Comparison of ENCODE assay signal across 8 mouse cellular contexts in the genomic region with DNA sequence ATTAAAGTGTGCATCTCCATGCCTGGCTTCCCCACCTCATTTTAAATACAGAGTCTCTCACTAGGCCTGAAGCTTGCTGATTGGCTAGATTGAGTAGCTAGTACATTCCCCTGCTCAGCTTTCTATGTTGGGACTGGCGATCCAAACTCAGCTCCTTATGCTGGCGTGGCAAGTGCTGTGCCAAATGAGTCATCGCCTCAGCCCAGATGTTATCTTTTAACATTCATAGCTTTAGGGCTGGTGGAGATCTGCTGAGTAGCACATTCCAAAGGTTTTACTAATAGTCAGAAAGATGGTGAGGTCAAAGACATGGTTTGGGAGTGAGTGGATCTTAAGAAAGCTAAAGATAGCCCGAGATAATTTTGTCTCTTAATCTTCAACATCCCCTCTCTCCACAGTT. TPM values are rescaled to one million over a fixed set of nuclear protein-coding genes. Genes with fewer than 3 reads are reported as not detected.
DNase-seq lines count a peak whose midpoint lies in the region; ATAC-seq and TF ChIP-seq lines count a peak whose summit lies in the region.

No protein-coding gene starts in this region.

- no peak overlapping the region for H3K9ac ChIP-seq in heart, embryonic 15.5 days
- no peak overlapping the region for H3K9ac ChIP-seq in lung, embryonic 16.5 days (ENCODE audit: low read length)

- no peaks in the 10 kb centered on the region for H3K4me1 ChIP-seq in G1E (ENCODE audit: insufficient read depth, low read depth, low read length)
- H3K4me1 ChIP-seq in bone marrow macrophage, adult 2 months (ENCODE audit: control insufficient read depth, insufficient read depth, low read length), result peaks cover 13% of the 10 kb centered on the region
- peaks cover 15% of the 10 kb centered on the region for H3K4me1 ChIP-seq in heart, embryonic 15.5 days (replicated peaks)
- H3K4me1 ChIP-seq in lung, embryonic 16.5 days (replicated peaks; ENCODE audit: control insufficient read depth, insufficient read depth, low read length), result peaks cover 6% of the 10 kb centered on the region; the same call in 1 of the 2 replicates

- peaks cover 27% of the 10 kb centered on the region for H3K27me3 ChIP-seq in G1E (ENCODE audit: insufficient read depth, low read length)
- no peaks in the 10 kb centered on the region for H3K27me3 ChIP-seq in heart, embryonic 15.5 days
- no peaks in the 10 kb centered on the region for H3K27me3 ChIP-seq in lung, embryonic 16.5 days (ENCODE audit: control insufficient read depth, insufficient read depth, low read depth, low read length)

- no peak overlapping the region for H3K4me3 ChIP-seq in G1E (ENCODE audit: low read depth, low read length)
- H3K4me3 ChIP-seq in bone marrow macrophage, adult 2 months (ENCODE audit: insufficient read depth, low read length), result no peak overlapping the region
- no peak overlapping the region for H3K4me3 ChIP-seq in heart, embryonic 15.5 days
- no peak overlapping the region for H3K4me3 ChIP-seq in lung, embryonic 16.5 days (ENCODE audit: low read length)

- H3K36me3 ChIP-seq in G1E (replicated peaks), result no peaks in the 10 kb centered on the region
- H3K36me3 ChIP-seq in heart, embryonic 15.5 days, result peaks cover 3% of the 10 kb centered on the region; the same call in 1 of the 2 replicates
- no peaks in the 10 kb centered on the region for H3K36me3 ChIP-seq in lung, embryonic 16.5 days (ENCODE audit: control insufficient read depth, insufficient read depth, low read length)

- TF ChIP-seq CTCF in G1E (IDR thresholded peaks at IDR 0.05; ENCODE audit: low read depth, low read length), result no peak
- no peak for TF ChIP-seq CTCF in bone marrow macrophage, adult 2 months (IDR thresholded peaks at IDR 0.05; ENCODE audit: low read depth, low read length)

- DNase-seq in G1E (ENCODE audit: low spot score), result no peak
- no peak for DNase-seq in thymus, postnatal 4 days
- DNase-seq in thymus, postnatal 14 days, result no peak
- DNase-seq in cerebellum, adult 9-10 months, result no peak

- 13% methylated on average over 4 of the region's 4 CpGs for WGBS in heart, embryonic 15.5 days
- 12% methylated on average over 4 of the region's 4 CpGs for WGBS in lung, embryonic 16.5 days

- no peak for TF ChIP-seq POLR2A in bone marrow macrophage, adult 2 months (IDR thresholded peaks at IDR 0.05; ENCODE audit: borderline replicate concordance, low read depth, low read length)

- ATAC-seq in G1E (ENCODE audit: extremely low read depth, insufficient number of reproducible peaks, low FRiP score, poor library complexity, severe bottlenecking), result peak; percentile 66
- ATAC-seq in heart, embryonic 15.5 days (replicated peaks; ENCODE audit: insufficient number of reproducible peaks, insufficient read depth, low FRiP score, low read depth), result peak; percentile 69
- peak; percentile 94 for ATAC-seq in lung, embryonic 16.5 days (ENCODE audit: low read depth)
- ATAC-seq in erythroblast, adult 5-6 weeks (replicated peaks; ENCODE audit: low FRiP score, poor library complexity, severe bottlenecking), result no peak

- H3K27ac ChIP-seq in bone marrow macrophage, adult 2 months (ENCODE audit: insufficient read depth, low read depth, low read length), result peak overlapping the region; percentile 66
- peak overlapping the region; percentile 32 for H3K27ac ChIP-seq in heart, embryonic 15.5 days
- peak overlapping the region; percentile 59; the same call in 1 of the 2 replicates for H3K27ac ChIP-seq in lung, embryonic 16.5 days (ENCODE audit: low read length)

- H3K4me2 ChIP-seq in heart, embryonic 15.5 days, result no peak overlapping the region
- H3K4me2 ChIP-seq in lung, embryonic 16.5 days (ENCODE audit: low read depth, low read length), result no peak overlapping the region

- H3K9me3 ChIP-seq in G1E (replicated peaks), result no peaks in the 10 kb centered on the region
- no peaks in the 10 kb centered on the region for H3K9me3 ChIP-seq in heart, embryonic 15.5 days (replicated peaks)
- H3K9me3 ChIP-seq in lung, embryonic 16.5 days (ENCODE audit: control insufficient read depth, low read length), result no peaks in the 10 kb centered on the region

RNA-seq across cellular contexts. Expression of gene Ccdc80, which starts 17.3 kb away (rescaled TPM):
- total RNA-seq in G1E (2014; fragmentation: Nextera tagmentation) (not detected in 2 replicates), G1E (2017) (0.11 and 0.12 TPM in 2 replicates)
- polyA plus RNA-seq in G1E (2012), result not detected in 2 replicates
- 1.5 and 1.6 TPM in 2 replicates for polyA plus RNA-seq in bone marrow macrophage, adult 2 months (2012; ENCODE audit: insufficient read depth, insufficient read length, missing spikeins)
- polyA plus RNA-seq in heart, embryonic 15.5 days (2015; fragmentation: Nextera tagmentation; extraction: Ambion mirVana), result 110 and 113 TPM in 2 replicates
- polyA plus RNA-seq in lung, embryonic 16.5 days (2015; fragmentation: Nextera tagmentation; extraction: Ambion mirVana), result 66.5 and 76.3 TPM in 2 replicates
- 1.3 TPM in 1 of 2 replicates, not detected in the other for total RNA-seq in erythroblast, adult 5-6 weeks (2015; ENCODE audit: low replicate concordance)
- total RNA-seq in erythroblast, adult 5-6 weeks (2017; ENCODE audit: low replicate concordance), result not detected in 2 replicates

RNA-seq across cellular contexts. Expression of gene Slc35a5, which starts 48.0 kb away (rescaled TPM):
- 10.6 and 11.5 TPM in 2 replicates for total RNA-seq in G1E (2014; fragmentation: Nextera tagmentation)
- total RNA-seq in G1E (2017), result 14.1 and 21.9 TPM in 2 replicates
- polyA plus RNA-seq in G1E (2012), result 0.04 and 0.22 TPM in 2 replicates
- 61.8 and 65.1 TPM in 2 replicates for polyA plus RNA-seq in bone marrow macrophage, adult 2 months (2012; ENCODE audit: insufficient read depth, insufficient read length, missing spikeins)
- 12.7 and 15.3 TPM in 2 replicates for polyA plus RNA-seq in heart, embryonic 15.5 days (2015; fragmentation: Nextera tagmentation; extraction: Ambion mirVana)
- 21.1 and 21.6 TPM in 2 replicates for polyA plus RNA-seq in lung, embryonic 16.5 days (2015; fragmentation: Nextera tagmentation; extraction: Ambion mirVana)
- total RNA-seq in erythroblast, adult 5-6 weeks (2015; ENCODE audit: low replicate concordance), result 3.5 and 6.5 TPM in 2 replicates
- total RNA-seq in erythroblast, adult 5-6 weeks (2017; ENCODE audit: low replicate concordance), result 8.5 and 11.4 TPM in 2 replicates

RNA-seq across cellular contexts. Expression of gene Atg3, which starts 48.1 kb away (rescaled TPM):
- total RNA-seq in G1E (2014; fragmentation: Nextera tagmentation), result 55.5 and 61.7 TPM in 2 replicates
- total RNA-seq in G1E (2017), result 43.3 and 49.7 TPM in 2 replicates
- 12.3 and 12.6 TPM in 2 replicates for polyA plus RNA-seq in G1E (2012)
- 52.2 and 53.3 TPM in 2 replicates for polyA plus RNA-seq in bone marrow macrophage, adult 2 months (2012; ENCODE audit: insufficient read depth, insufficient read length, missing spikeins)
- 29.3 and 33.1 TPM in 2 replicates for polyA plus RNA-seq in heart, embryonic 15.5 days (2015; fragmentation: Nextera tagmentation; extraction: Ambion mirVana)
- polyA plus RNA-seq in lung, embryonic 16.5 days (2015; fragmentation: Nextera tagmentation; extraction: Ambion mirVana), result 30.8 and 33.3 TPM in 2 replicates
- total RNA-seq in erythroblast, adult 5-6 weeks (2015; ENCODE audit: low replicate concordance), result 21.9 and 29.9 TPM in 2 replicates
- 16.4 and 18.0 TPM in 2 replicates for total RNA-seq in erythroblast, adult 5-6 weeks (2017; ENCODE audit: low replicate concordance)

Comparison
In these comparisons a context has a peak if more than half of its experiments do, and no peak if none do; other contexts are left out.
1. RNA of gene Ccdc80, which starts 17.3 kb away (polyA plus RNA-seq): 110 to 113 TPM in heart, embryonic 15.5 days and 66.5 to 76.3 TPM in lung, embryonic 16.5 days; 1.5 to 1.6 TPM in bone marrow macrophage, adult 2 months and not detected in G1E; every median in the first group is over 10 times any median in the second.
2. RNA of gene Slc35a5, which starts 48.0 kb away (polyA plus RNA-seq): 61.8 to 65.1 TPM in bone marrow macrophage, adult 2 months, 21.1 to 21.6 TPM in lung, embryonic 16.5 days and 12.7 to 15.3 TPM in heart, embryonic 15.5 days; 0.04 to 0.22 TPM in G1E; every median in the first group is over 10 times any median in the second.
3. Peak in every context shown above with its lines, with median percentiles within 50 percentile points of each other: H3K27ac ChIP-seq.